Mouse (Mus musculus): ENCODE data around the gene H2al1a.
"Not testable (repeated sequence)": the region's sequence is repeated elsewhere in the genome, so short reads cannot be mapped to it uniquely, and the experiment has no call there.

Gene H2al1a

DNA sequence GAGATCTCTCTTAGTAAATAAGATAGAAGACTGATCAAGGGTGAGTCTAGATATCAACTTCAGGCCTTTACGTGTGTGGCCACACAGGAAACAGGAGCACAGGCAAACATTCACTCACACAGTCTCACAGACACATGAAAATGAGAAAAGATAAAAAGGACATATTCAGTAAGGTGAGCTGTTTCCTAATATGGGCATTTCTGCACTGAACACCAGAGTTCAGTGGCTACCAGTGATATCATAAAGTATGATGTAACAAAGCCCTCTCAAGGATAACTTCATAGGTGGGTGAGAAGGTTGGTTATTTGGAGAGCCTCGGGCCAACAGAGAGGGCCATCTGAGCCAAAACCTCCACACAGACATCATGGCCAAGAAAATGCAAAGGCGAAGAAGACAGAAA is at the start of gene H2al1a:
H2al1a (plus strand) TSS at position 301 of the 400 bp plus-strand sequence.
- not testable (repeated sequence) for DNase-seq

DNA sequence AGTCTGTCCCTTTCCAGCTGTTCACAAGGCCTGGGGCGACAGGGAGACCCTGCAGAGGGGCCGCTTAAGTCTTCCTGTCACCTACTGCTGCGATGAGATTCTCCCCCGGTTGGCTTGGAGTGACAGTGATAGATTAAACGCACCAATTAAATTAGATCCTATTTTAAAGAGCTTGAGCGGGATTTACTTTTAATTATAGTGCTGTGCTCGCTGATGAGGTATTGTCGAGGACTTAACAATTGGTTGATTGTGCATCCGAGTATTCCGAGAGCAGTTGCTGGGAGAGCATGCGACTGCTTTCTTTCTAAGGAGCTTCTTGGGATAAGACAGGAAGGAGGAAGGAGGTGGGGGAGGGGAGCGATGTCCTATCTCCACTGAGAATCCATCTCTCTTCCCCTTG is 48.9 kb upstream of the H2al1a start:
- DNase-seq, result no peak

DNA sequence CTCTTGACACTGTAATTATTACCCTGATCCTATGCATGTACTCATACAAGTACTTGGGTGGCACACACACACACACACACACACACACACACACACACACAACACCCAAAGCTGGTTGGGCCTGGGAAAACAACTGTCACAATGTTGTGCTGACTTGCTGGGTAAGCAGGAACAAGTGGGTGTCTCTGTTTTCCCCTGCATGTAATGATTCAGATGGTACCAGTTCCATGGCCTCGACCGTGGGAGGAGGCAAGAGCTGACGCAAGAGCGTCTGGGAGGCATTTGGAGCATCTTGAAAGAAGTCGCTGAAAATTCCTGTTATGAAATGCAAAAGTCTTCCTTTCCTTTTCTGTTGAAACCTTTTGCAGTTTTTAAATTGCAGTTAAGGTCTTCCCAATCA is 45.0 kb upstream of the H2al1a start:
- no peak for DNase-seq

- DNase-seq, result no peak
Measured at GRCm38 (mm10) chrX:11254521-11255207, 44.4 kb upstream of the H2al1a start.

DNA sequence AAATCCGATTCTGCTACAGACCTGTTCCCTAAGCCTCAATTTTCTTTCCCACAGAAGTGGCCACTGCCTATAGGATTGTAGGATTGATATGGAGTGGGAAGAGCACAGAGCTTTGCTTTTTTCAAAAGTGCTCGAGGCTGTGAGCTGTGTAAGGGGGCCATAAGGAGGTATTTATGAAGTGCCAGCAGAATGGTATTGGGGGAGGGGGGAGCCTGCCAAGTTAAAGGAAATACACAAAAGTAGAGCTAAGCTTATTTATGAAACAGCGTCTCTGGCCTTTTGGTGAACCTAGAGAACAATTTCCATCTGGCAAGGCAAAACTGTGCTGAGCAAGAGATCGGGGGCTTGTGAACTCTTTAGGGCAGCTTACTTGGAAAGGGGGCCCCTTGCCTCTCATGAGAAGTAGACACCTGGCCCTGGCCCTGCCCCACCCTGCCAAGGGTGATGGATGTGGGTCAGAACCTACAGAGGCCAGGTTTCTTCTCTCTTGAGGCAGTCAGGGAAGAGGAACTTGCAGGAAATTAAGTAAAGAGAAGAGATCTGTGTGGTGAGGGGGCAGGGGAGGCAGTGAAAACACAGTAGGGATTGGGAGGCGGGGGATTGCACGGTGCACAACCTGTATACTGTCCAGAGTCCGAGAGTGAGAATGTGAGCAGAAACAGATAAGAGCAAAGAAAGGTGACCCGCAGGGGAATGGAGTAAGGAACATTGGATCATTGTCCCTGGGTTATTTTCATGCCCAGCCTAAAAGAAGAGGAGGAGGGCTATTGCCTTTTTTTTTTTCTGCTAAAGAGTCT is 43.3 kb upstream of the H2al1a start:
- no peak for DNase-seq

- DNase-seq, result no peak
Measured at GRCm38 (mm10) chrX:11264918-11265317, 34.1 kb upstream of the H2al1a start.

- DNase-seq, result no peak
Measured at GRCm38 (mm10) chrX:11267791-11268190, 31.3 kb upstream of the H2al1a start.

- DNase-seq, result peak; percentile 48 to 66
Measured at GRCm38 (mm10) chrX:11269074-11269473, 30.0 kb upstream of the H2al1a start.

DNA sequence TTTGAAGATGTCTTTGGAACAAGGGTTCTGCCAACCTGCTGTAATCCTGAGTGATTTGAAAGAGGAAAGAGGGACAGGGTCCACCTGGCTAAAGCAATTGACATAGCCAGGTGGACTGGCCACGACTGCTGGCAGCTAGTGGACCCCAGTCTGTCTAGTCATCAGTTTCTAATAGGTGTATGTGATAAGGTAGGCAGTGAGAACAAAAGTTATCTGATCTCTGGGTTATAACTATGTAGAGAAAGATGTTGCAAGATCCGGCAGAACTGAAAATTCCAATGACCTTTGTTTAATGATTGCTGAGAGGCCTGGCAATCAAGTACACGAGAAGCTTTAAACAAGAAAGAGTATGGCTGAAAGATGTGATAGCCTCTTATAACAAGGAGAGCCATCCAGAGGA is 25.9 kb upstream of the H2al1a start:
- DNase-seq, result no peak

DNA sequence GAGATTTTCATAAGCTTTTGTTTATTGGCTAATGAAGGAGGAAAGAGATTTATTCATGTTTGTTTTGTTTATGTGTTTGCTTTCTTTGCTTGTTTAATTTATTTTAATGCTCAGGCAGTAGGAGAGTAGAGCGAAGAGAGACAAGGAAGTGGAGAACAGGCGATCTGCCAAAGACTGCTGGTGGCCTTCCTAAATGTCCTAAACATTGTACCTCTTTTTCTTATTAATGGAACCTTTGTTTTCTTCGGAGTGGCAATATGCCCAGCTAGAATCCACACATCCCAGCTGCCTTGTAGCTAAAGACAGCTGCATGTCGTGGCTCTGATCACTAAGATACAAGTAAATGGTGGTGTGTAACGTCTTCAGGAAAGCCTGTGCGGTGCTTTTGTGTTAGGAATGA is 22.0 kb upstream of the H2al1a start:
- DNase-seq, result no peak

- DNase-seq, result no peak
Measured at GRCm38 (mm10) chrX:11280741-11281140, 18.3 kb upstream of the H2al1a start.

DNA sequence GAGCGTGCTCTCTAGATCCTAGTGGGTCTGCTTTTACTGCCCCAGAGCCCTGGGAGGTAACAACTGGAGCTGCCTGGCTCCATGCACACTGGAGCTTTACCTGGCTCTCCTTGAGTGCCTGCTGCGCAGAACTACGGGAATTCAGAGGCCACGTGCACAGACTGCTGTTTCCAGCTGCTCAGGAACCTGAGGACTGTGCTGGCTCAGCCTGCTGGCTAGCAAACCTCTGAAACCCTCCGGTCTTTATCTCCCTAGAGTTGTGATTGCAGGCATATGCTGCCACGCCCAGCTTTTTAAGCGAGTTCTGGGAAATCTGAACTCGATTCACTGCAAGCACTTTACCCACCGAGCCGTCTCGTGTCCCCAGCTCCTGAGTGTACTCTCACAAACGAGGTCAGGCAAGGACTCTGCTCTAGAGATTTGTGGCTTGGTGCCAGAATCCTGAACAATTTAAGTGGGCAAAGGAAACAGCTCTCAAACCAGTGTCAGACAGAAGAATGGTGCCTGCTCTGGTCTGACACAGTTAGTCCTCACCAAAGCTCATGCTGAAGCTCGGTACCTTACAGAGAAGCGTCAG is 10.7 kb upstream of the H2al1a start:
- DNase-seq, result peak; percentile 3 to 19

GRCm38 (mm10) chrX:11289244-11289643 is 9.8 kb upstream of the H2al1a start:
- no peak for DNase-seq

- DNase-seq, result not testable (repeated sequence)
Measured at GRCm38 (mm10) chrX:11302132-11302531, 3.1 kb downstream of the H2al1a start, which contains the start of gene H2al1b. Gene H2al1b (plus strand): TSS chrX:11302432.

DNA sequence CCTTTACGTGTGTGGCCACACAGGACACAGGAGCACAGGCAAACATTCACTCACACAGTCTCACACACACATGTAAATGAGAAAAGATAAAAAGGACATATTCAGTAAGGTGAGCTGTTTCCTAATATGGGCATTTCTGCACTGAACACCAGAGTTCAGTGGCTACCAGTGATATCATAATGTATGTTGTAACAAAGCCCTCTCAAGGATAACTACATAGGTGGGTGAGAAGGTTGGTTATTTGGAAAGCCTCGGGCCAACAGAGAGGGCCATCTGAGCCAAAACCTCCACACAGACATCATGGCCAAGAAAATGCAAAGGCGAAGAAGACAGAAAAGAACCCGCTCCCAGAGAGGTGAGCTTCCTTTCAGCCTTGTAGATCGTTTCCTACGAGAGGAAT is 6.3 kb downstream of the H2al1a start, which contains the start of gene H2al1c:
H2al1c (plus strand) TSS at position 301 of the 400 bp plus-strand sequence.
- not testable (repeated sequence) for DNase-seq

GRCm38 (mm10) chrX:11308524-11308923 is 9.5 kb downstream of the H2al1a start, which contains the start of gene H2al1d:
Gene H2al1d (plus strand): TSS chrX:11308824.
- not testable (repeated sequence) for DNase-seq

GRCm38 (mm10) chrX:11311634-11312033 is 12.6 kb downstream of the H2al1a start, which contains the start of gene H2al1e:
Gene H2al1e (plus strand): TSS chrX:11311934.
- DNase-seq, result not testable (repeated sequence)

- DNase-seq, result not testable (repeated sequence)
Measured at GRCm38 (mm10) chrX:11314858-11315257, 15.8 kb downstream of the H2al1a start, which contains the start of gene H2al1f. Gene H2al1f (plus strand): TSS chrX:11315158.

DNA sequence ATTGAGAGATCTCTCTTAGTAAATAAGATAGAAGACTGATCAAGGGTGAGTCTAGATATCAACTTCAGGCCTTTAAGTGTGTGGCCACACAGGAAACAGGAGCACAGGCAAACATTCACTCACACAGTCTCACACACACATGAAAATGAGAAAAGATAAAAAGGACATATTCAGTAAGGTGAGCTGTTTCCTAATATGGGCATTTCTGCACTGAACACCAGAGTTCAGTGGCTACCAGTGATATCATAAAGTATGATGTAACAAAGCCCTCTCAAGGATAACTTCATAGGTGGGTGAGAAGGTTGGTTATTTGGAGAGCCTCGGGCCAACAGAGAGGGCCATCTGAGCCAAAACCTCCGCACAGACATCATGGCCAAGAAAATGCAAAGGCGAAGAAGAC is 18.9 kb downstream of the H2al1a start, which contains the start of gene H2al1g:
H2al1g (plus strand) TSS at position 301 of the 400 bp plus-strand sequence.
- not testable (repeated sequence) for DNase-seq

DNA sequence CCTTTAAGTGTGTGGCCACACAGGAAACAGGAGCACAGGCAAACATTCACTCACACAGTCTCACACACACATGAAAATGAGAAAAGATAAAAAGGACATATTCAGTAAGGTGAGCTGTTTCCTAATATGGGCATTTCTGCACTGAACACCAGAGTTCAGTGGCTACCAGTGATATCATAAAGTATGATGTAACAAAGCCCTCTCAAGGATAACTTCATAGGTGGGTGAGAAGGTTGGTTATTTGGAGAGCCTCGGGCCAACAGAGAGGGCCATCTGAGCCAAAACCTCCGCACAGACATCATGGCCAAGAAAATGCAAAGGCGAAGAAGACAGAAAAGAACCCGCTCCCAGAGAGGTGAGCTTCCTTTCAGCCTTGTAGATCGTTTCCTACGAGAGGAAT is 22.1 kb downstream of the H2al1a start, which contains the start of gene H2al1h:
H2al1h (plus strand) TSS at position 301 of the 400 bp plus-strand sequence.
- DNase-seq, result not testable (repeated sequence)

GRCm38 (mm10) chrX:11324359-11324758 is 25.3 kb downstream of the H2al1a start, which contains the start of gene H2al1i:
Gene H2al1i (plus strand): TSS chrX:11324659.
- not testable (repeated sequence) for DNase-seq

DNA sequence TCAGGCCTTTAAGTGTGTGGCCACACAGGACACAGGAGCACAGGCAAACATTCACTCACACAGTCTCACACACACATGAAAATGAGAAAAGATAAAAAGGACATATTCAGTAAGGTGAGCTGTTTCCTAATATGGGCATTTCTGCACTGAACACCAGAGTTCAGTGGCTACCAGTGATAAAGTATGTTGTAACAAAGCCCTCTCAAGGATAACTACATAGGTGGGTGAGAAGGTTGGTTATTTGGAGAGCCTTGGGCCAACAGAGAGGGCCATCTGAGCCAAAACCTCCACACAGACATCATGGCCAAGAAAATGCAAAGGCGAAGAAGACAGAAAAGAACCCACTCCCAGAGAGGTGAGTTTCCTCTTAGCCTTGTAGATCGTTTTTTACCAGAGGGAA is 28.5 kb downstream of the H2al1a start, which contains the start of gene H2al1j:
H2al1j (plus strand) TSS at position 301 of the 400 bp plus-strand sequence.
- not testable (repeated sequence) for DNase-seq

DNA sequence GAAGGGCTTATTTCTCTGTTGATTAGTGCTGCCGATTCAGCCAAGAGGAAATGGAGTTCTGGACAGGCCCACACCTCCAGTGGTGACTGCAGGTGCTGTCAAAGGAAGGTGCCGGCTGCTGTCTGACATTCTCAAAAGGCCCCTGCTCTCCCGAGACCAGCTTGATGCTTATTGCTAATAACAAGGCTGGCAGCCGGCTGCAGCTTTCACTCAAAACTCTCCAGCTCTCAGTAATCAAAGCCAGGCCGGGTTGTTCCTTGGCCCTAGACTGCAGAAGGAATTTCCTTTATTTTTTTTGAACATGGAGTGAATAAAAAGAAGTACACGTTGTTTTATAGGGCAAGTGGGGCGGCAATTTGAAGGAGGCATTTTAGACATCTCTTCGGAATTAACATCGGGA is 46.7 kb downstream of the H2al1a start:
- peak; percentile 27 to 35 for DNase-seq

All from cerebellum, postnatal 14 days (tissue).